Mouse (Mus musculus) mouse embryonic stem cell (cell line): ENCODE measurements around the gene Adgrf3.

Experiments used
- in situ Hi-C, 2 experiments: fragments of 300-500 bp; cut with MboI; formaldehyde crosslinking; loops; 1 replicate in 1 of 2; 3 replicates in 1 of 2; pipeline ENCODE4 v1.14.3; 2019 to 2020; ENCODE audit warnings: low sequenced_read_pairs in 2 of 2, low pct_unique_long_range_greater_than_20kb in 1 of 2, mixed read lengths in 1 of 2; ENCODE audit not compliant: unreplicated experiment in 1 of 2

The Adgrf3 gene

DNA sequence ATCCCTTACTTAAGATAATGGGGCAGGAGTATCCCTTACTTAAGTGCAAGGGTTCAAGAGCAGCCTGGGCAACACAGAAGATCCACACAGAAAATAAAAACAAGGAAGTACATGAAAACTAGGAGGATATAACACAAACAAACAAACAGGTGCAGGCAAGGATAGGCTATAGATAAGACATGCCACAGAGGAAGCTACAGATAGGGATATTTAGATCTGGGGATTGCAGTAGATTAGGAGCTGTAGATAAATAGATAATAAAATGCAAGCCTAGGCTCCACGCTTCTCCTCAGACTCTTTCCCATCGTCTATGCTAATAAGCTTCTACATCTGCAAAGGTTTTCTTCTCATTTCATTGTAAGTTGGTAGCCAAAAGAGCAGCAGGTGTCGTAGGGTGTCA, 488 bp downstream of the Adgrf3 start:
- in situ Hi-C loops: no loop called here

DNA sequence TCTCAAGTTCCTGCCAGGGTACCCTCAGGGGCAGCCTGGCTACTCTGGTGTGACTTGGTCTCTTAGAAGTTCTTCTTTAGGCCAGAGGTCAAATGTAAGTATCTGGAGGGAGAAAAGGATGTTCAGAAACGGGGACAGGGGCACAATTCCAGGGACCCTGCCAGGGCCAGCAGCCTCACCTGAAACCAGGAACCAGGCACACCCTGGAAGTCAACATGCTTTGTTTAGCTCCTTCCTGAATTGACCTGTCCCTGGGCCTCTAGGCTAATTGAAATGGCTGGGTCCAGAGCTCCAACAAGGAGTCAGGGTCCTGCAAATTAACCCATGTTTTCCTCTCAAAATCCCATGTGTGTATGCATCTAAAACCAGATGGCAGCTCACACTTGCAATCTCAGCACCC, 1.1 kb downstream of the Adgrf3 start:
- in situ Hi-C loops: no loop called here

GRCm38 (mm10) chr5:30203216-30203885, 2.2 kb downstream of the Adgrf3 start:
- in situ Hi-C loops: no loop called here

DNA sequence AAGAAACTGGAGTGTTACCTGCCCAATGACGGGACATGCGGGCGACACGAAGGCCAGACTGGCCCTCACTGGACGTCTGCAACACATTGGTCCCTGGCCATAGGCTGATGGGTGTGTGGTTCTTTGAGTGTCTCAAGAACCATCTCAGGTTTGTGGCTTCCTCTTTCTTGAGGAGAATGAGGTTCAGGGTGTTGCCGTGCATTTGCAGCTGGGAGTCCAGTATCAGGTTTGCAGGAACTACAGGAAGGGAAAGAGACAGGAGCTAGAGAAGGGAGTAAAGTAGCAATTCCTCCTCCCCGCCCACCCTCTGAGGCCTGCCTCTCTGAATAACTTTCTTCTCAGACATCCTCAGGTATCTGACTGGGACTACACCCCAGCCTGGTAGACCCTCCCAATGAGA, 3.3 kb downstream of the Adgrf3 start:
- in situ Hi-C loops: no loop called here

GRCm38 (mm10) chr5:30201521-30201920, 4.0 kb downstream of the Adgrf3 start:
- in situ Hi-C loops: no loop called here

GRCm38 (mm10) chr5:30198257-30198656, 7.3 kb downstream of the Adgrf3 start:
- in situ Hi-C loops: no loop called here

DNA sequence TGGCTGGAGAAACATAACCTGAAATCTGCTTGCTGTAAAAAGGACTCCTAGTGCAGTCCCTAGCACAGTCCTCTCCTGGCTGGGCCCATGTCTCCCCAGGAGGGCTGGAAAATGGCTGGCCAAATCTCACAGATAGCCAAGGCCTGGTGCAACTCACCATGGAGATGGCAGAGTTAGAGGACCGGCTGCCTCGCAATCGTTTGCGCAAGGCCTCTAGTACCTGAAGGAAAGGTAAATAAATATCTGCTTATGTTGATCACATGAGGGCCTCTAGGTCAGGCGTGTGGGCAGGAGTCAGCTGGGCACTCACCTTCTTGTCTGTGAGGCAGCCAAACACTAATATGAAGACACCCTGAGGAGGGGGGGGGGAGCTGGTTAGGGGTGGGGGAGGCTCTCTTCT, 10.2 kb downstream of the Adgrf3 start:
- in situ Hi-C loops: no loop called here

DNA sequence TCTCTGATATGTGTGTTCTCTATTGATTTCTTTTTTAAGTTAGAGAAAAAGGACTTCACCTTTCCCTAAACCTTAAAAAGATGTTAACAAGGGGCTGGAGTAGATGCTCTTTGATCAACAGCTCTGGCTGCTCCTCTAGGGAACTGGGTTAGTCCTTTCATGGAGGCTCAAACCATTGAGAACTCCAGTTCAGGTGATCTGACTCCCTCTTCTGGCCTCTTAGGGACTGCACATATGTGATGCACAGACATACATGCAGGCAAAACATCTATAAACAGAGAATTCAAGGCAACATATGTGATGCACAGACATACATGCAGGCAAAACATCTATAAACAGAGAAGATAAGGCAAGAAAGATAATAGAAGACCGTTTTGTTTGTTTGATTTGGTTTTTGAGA, 13.1 kb downstream of the Adgrf3 start:
- in situ Hi-C loops: no loop called here

GRCm38 (mm10) chr5:30187687-30188485, 17.6 kb downstream of the Adgrf3 start:
- in situ Hi-C loops: no loop called here

DNA sequence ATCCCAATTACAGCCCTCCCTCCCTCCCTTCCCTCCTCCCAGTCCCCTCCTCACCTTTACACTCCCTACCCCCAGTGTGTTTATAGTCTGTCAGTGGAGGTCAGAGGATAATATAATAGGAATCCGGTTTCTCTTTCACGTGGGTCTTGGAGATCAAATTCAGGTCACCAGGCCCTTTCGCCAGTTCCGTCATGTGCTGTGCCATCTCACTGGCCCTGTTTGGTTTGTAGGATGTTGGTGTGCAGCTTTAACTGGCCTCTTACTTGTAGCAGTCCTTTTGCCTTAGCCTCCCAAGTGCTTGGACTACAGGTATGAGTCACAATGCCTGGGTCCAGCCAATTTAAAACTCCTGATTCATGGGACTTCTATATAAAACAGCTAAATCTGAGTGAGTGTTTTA, 29.7 kb downstream of the Adgrf3 start:
- in situ Hi-C loops: no loop called here

DNA sequence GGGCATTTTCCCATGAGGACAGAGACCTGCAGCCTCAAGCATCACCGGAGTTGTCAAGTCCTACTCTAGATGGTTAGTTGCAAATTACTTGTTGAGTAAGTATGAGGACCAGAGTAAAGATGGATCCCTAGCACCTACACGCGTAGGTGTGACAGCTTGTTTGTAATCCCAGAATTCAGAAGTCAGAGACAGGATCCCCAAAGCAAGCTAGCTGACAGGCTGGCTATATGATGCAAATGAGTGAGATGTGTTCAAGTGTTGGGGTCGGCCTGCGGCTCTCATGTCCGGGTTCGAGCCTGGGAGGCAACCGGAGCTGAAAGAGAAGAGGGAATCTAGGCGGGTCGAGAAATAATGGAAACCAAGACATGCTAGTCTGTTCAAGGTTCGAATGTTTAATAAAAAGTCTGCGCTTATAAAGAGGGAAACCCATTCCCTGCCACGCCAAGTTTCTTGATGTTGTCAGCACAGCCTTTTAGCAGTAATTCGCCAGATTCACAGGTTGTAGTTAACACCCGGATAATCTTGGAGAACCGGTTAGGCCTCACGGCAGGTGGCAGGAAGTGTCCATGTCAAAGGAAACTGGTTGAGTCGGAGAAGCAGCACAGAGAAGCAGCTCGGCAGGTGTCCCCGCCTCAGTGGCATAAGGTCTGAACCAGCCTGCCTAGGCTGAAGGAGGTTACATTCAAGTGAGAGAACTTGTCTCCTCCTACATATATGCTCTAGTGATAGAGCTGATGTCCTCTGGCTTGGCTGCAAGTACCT, 32.4 kb downstream of the Adgrf3 start:
- in situ Hi-C loops: no loop called here

- in situ Hi-C loops: no loop called here
Measured at GRCm38 (mm10) chr5:30172115-30172514, 33.4 kb downstream of the Adgrf3 start.

- in situ Hi-C loops: no loop called here
Measured at GRCm38 (mm10) chr5:30170303-30170940, 35.1 kb downstream of the Adgrf3 start.

- in situ Hi-C loops: no loop called here
Measured at GRCm38 (mm10) chr5:30165234-30165946, 40.1 kb downstream of the Adgrf3 start.

- in situ Hi-C loops: no loop called here
Measured at GRCm38 (mm10) chr5:30162339-30162738, 43.2 kb downstream of the Adgrf3 start.

DNA sequence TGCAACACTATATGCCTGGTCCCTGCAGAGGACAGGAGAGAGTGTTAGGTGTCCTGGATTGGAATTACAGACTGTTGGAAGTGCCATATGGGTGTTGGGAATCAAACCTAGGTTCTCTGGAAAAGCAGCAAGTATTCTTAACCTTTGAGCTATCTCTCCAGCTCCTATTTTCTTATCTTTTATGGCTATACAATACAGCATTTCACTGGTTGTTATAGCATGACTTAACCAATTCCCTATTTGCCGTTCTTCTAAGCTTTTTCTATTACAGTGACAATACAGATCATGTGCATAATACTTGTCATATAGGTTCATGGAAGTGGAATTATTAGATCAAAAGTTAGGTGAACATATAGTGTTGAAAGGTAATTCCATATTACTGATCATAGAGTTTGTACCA, 43.7 kb downstream of the Adgrf3 start:
- in situ Hi-C loops: no loop called here

GRCm38 (mm10) chr5:30159601-30160000, 45.9 kb downstream of the Adgrf3 start:
- in situ Hi-C loops: no loop called here

GRCm38 (mm10) chr5:30155821-30156629, 49.5 kb downstream of the Adgrf3 start:
- in situ Hi-C loops: no loop called here
